Mouse (Mus musculus) liver, embryonic 16.5 days (tissue): ENCODE measurements at regions not wholly inside any gene's neighbourhood (a gene's known extent, or its start where the extent isn't known, plus 50 kb on each side); places are given as distances from the start of the nearest gene placed in this dataset.

ENCODE experiments used
- ATAC-seq: fragments of 200-750 bp; cut with Nextera tagmentation; 2 replicates; pipeline ENCODE4 v1.8.0; 2017; ENCODE audit warnings: low read depth, mild to moderate bottlenecking, moderate number of reproducible peaks, moderate library complexity
- H3K27ac ChIP-seq: fragments of 300-500 bp; sonication (generic); 2 replicates; pipeline ENCODE4 v1.5.1; 2014; ENCODE audit warnings: mild to moderate bottlenecking, low read length
- H3K27me3 ChIP-seq: fragments of 300-500 bp; sonication (generic); 2 replicates; pipeline ENCODE4 v1.6.1; 2014; ENCODE audit warnings: low read depth, low read length, mixed read lengths; ENCODE audit not compliant: control insufficient read depth, insufficient read depth
- H3K36me3 ChIP-seq: fragments of 300-500 bp; sonication (generic); 2 replicates; pipeline ENCODE4 v1.6.1; 2014; ENCODE audit warnings: mild to moderate bottlenecking; ENCODE audit not compliant: control insufficient read depth, insufficient read depth
- H3K4me1 ChIP-seq: fragments of 300-500 bp; sonication (generic); 2 replicates; pipeline ENCODE4 v1.6.1; 2014; ENCODE audit warnings: low read depth, low read length, mixed read lengths; ENCODE audit not compliant: control insufficient read depth
- H3K4me2 ChIP-seq: fragments of 300-500 bp; sonication (generic); 2 replicates; pipeline ENCODE4 v1.6.1; 2014; ENCODE audit warnings: low read depth, low read length, mixed read lengths
- H3K4me3 ChIP-seq: fragments of 300-500 bp; sonication (generic); 2 replicates; pipeline ENCODE4 v1.5.1; 2014; ENCODE audit warnings: low read depth, mild to moderate bottlenecking, low read length
- H3K9ac ChIP-seq: fragments of 300-500 bp; sonication (generic); 2 replicates; pipeline ENCODE4 v1.6.1; 2014; ENCODE audit warnings: low read depth, low read length
- H3K9me3 ChIP-seq: fragments of 300-500 bp; sonication (generic); replicated peaks from 2 replicates; pipeline ENCODE4 v1.6.1; 2016; ENCODE audit warnings: low read length; ENCODE audit not compliant: control insufficient read depth
- WGBS: fragments of 180-500 bp; shearing (Covaris S2); extraction: QIAGEN DNeasy Blood & Tissue Kit; methylation state at CpG from one replicate; pipeline ENCODE4 v1.1.7; 2014; ENCODE audit not compliant: insufficient replicate concordance; 5-methylcytosine and 5-hydroxymethylcytosine counted together

- H3K4me3 ChIP-seq: no peak overlapping the region
- H3K4me1 ChIP-seq: no peaks in the 10 kb centered on the region; the same call in 1 of the 2 replicates
- H3K9me3 ChIP-seq: no peaks in the 10 kb centered on the region
- no peak for ATAC-seq
- no peaks in the 10 kb centered on the region for H3K27me3 ChIP-seq
- no peak overlapping the region for H3K27ac ChIP-seq
- H3K9ac ChIP-seq: no peak overlapping the region
- H3K36me3 ChIP-seq: no peaks in the 10 kb centered on the region
- no peak overlapping the region for H3K4me2 ChIP-seq
- WGBS: 0% methylated on average over 2 of the region's 2 CpGs
Measured at GRCm38 (mm10) chr3:38255674-38256073, 229.0 kb downstream of the Ankrd50 start.

DNA sequence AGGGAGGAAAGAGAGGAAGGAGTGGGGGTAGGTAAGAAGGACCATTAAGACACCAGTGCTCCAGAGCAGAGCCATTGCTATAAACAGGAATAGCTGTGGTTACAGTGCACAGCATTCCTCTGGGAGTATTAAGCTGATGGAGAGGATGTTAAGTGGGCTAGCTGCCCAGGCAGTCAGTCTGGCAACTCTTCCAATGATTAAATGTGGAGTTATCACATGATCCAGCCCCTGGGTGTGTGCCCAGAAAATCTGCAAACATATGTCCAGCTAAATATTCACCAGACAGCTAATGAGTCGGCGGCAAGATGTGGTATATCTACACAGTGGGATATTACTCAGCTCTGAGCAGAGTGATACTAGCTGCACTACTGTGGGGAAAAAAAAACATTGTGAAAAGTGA, 229.7 kb downstream of the Ankrd50 start:
- 54% methylated on average over 2 of the region's 2 CpGs for WGBS
- H3K27ac ChIP-seq: no peak overlapping the region
- no peak for ATAC-seq
- H3K9ac ChIP-seq: no peak overlapping the region
- H3K4me1 ChIP-seq: no peaks in the 10 kb centered on the region; the same call in 1 of the 2 replicates
- H3K4me2 ChIP-seq: no peak overlapping the region
- H3K36me3 ChIP-seq: no peaks in the 10 kb centered on the region
- H3K9me3 ChIP-seq: no peaks in the 10 kb centered on the region
- no peak overlapping the region for H3K4me3 ChIP-seq
- H3K27me3 ChIP-seq: no peaks in the 10 kb centered on the region

DNA sequence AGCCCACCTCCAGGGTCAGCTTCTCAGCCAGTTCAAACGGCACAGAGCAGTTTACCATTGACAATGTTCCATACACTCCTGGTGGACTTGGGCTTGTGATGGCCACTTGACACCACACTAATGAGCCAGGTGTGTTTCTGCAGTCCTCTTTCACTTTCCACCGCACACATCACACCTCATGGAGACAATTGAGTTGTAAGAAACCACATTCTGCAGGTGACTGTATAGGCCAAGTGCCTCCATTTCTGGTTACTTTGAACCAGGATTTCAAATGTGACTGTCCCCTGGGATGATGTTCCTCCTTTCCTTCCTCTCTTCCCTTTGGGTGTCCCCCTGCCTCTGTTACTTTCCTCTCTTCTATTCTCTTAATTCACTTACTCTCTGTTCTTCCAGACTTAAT, 233.1 kb downstream of the Ankrd50 start:
- H3K27me3 ChIP-seq: no peaks in the 10 kb centered on the region
- H3K27ac ChIP-seq: no peak overlapping the region
- no peaks in the 10 kb centered on the region for H3K9me3 ChIP-seq
- 40% methylated on average over 2 of the region's 2 CpGs for WGBS
- H3K4me2 ChIP-seq: no peak overlapping the region
- no peaks in the 10 kb centered on the region for H3K36me3 ChIP-seq
- ATAC-seq: no peak
- no peak overlapping the region for H3K9ac ChIP-seq
- H3K4me1 ChIP-seq: no peaks in the 10 kb centered on the region
- no peak overlapping the region for H3K4me3 ChIP-seq

- no peak for ATAC-seq
- H3K9me3 ChIP-seq: no peaks in the 10 kb centered on the region
- H3K36me3 ChIP-seq: no peaks in the 10 kb centered on the region
- H3K4me3 ChIP-seq: no peak overlapping the region
- H3K4me1 ChIP-seq: no peaks in the 10 kb centered on the region
- H3K4me2 ChIP-seq: no peak overlapping the region
- H3K9ac ChIP-seq: no peak overlapping the region
- no peaks in the 10 kb centered on the region for H3K27me3 ChIP-seq
- 50% methylated on average over 5 of the region's 5 CpGs for WGBS
- no peak overlapping the region for H3K27ac ChIP-seq
Measured at GRCm38 (mm10) chr3:38250552-38250951, 234.1 kb downstream of the Ankrd50 start.

DNA sequence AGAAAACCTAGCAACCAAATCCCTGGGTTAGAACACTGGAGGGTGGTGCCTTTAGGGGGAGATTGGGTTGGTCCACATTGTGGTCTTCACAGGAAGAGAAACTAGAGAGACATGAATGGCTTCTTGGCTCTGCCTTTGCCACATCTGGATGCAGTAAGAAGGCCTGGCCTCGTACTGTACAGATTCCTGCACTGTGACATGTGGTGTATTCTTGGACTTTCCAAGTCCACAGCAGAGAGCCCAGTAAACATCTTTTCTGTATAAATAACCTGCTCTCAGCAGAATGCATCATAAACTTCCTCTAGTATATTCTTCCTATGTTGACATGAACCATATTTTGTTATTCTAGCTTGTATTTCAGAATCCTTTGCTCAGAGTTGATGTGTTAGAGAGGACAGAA, 235.7 kb downstream of the Ankrd50 start:
- no peaks in the 10 kb centered on the region for H3K36me3 ChIP-seq
- H3K4me3 ChIP-seq: no peak overlapping the region
- no peaks in the 10 kb centered on the region for H3K27me3 ChIP-seq
- H3K4me1 ChIP-seq: no peaks in the 10 kb centered on the region
- no peak overlapping the region for H3K9ac ChIP-seq
- no peak overlapping the region for H3K4me2 ChIP-seq
- no peaks in the 10 kb centered on the region for H3K9me3 ChIP-seq
- no peak for ATAC-seq
- WGBS: 43% methylated on average over 1 of the region's 1 CpGs
- no peak overlapping the region for H3K27ac ChIP-seq

GRCm38 (mm10) chr3:38246439-38246838, 238.2 kb downstream of the Ankrd50 start:
- 60% methylated on average over 2 of the region's 2 CpGs for WGBS
- Histone ChIP-seq H3K36me3 (no peaks in the 10 kb centered on the region), H3K4me2 (no peak overlapping the region), H3K27ac (no peak overlapping the region), H3K9ac (no peak overlapping the region), H3K27me3 (no peaks in the 10 kb centered on the region), H3K4me1 (no peaks in the 10 kb centered on the region), H3K4me3 (no peak overlapping the region), H3K9me3 (no peaks in the 10 kb centered on the region)
- ATAC-seq: no peak

- H3K4me3 ChIP-seq: no peak overlapping the region
- 61% methylated on average over 3 of the region's 3 CpGs for WGBS
- no peak overlapping the region for H3K9ac ChIP-seq
- no peaks in the 10 kb centered on the region for H3K36me3 ChIP-seq
- ATAC-seq: no peak
- no peak overlapping the region for H3K27ac ChIP-seq
- H3K27me3 ChIP-seq: no peaks in the 10 kb centered on the region
- no peaks in the 10 kb centered on the region for H3K4me1 ChIP-seq
- H3K4me2 ChIP-seq: no peak overlapping the region
- no peaks in the 10 kb centered on the region for H3K9me3 ChIP-seq
Measured at GRCm38 (mm10) chr3:38243209-38243608, 241.4 kb downstream of the Ankrd50 start.

GRCm38 (mm10) chr3:38237616-38238015, 247.0 kb downstream of the Ankrd50 start:
- H3K27me3 ChIP-seq: no peaks in the 10 kb centered on the region
- no peak overlapping the region for H3K4me2 ChIP-seq
- no peak for ATAC-seq
- H3K36me3 ChIP-seq: no peaks in the 10 kb centered on the region
- no peak overlapping the region for H3K4me3 ChIP-seq
- no peak overlapping the region for H3K27ac ChIP-seq
- no peak overlapping the region for H3K9ac ChIP-seq
- H3K9me3 ChIP-seq: no peaks in the 10 kb centered on the region
- H3K4me1 ChIP-seq: no peaks in the 10 kb centered on the region
- WGBS: 20% methylated on average over 2 of the region's 2 CpGs

DNA sequence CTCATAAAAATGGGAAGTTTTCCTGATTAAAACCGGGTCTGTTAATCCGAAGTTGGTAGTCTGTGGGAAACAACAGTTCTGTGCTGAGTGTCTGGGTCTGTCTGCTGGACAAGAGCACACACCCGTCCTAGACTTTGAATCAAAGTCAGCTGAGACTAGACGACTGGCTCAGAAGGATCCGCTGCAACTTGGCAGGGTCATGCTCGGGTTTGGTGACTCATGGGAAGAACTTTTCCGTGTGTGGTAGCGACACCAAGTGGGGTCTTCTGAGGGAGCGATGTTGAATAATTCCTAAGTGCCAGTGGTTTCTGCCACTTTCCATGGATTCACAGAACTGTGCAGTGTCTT, 248.9 kb downstream of the Ankrd50 start:
- WGBS: 67% methylated on average over 9 of the region's 9 CpGs
- no peak for ATAC-seq
- H3K9ac ChIP-seq: no peak overlapping the region
- no peak overlapping the region for H3K27ac ChIP-seq
- H3K4me2 ChIP-seq: no peak overlapping the region
- no peaks in the 10 kb centered on the region for H3K9me3 ChIP-seq
- no peaks in the 10 kb centered on the region for H3K36me3 ChIP-seq
- no peaks in the 10 kb centered on the region for H3K4me1 ChIP-seq
- no peak overlapping the region for H3K4me3 ChIP-seq
- H3K27me3 ChIP-seq: no peaks in the 10 kb centered on the region
